Mouse (Mus musculus) MEL (cell line): ENCODE data around the gene Phf11d. TPM values are rescaled to one million over a fixed set of nuclear protein-coding genes. Genes with fewer than 3 reads are reported as not detected.
"Not testable (repeated sequence)": the region's sequence is repeated elsewhere in the genome, so short reads cannot be mapped to it uniquely, and the experiment has no call there.

Source experiments
- DNase-seq: peaks from one replicate; pipeline ENCODE4 v3.0.0; 2011; ENCODE audit warnings: low read depth, low spot score
- H3K27ac ChIP-seq: 2 replicates; pipeline ENCODE4 v1.5.1; 2012; ENCODE audit warnings: low read depth, mild to moderate bottlenecking, control low read depth, low read length, moderate library complexity; ENCODE audit not compliant: control insufficient read depth
- H3K27me3 ChIP-seq, 2 experiments: fragments of 150-350 bp in 1 of 2; sonication (generic) in 1 of 2; 2 replicates each; pipeline ENCODE4 v1.6.1; 2012; ENCODE audit warnings: low read length in 2 of 2, mild to moderate bottlenecking in 2 of 2, improper control_type of control experiment in 1 of 2, moderate library complexity in 1 of 2; ENCODE audit not compliant: insufficient read depth in 2 of 2, control insufficient read depth in 1 of 2
- H3K36me3 ChIP-seq, 2 experiments: 2 replicates each; pipeline ENCODE4 v1.6.1; 2012 to 2014; ENCODE audit warnings: low read length in 2 of 2, improper control_type of control experiment in 1 of 2, inconsistent platforms in 1 of 2, mild to moderate bottlenecking in 1 of 2; ENCODE audit not compliant: insufficient read depth in 2 of 2, control insufficient read depth in 1 of 2
- H3K4me1 ChIP-seq, 2 experiments: fragments of 150-350 bp in 1 of 2; sonication (generic) in 1 of 2; 2 replicates each; pipeline ENCODE4 v1.6.1; 2012; ENCODE audit warnings: low read length in 2 of 2, improper control_type of control experiment in 1 of 2, mild to moderate bottlenecking in 1 of 2; ENCODE audit not compliant: insufficient read depth in 2 of 2, control insufficient read depth in 1 of 2
- H3K4me3 ChIP-seq, 2 experiments: fragments of 150-350 bp in 1 of 2; sonication (generic) in 1 of 2; 2 replicates each; pipeline ENCODE4 v1.5.1; 2012; ENCODE audit warnings: low read depth in 2 of 2, low read length in 2 of 2, mild to moderate bottlenecking in 2 of 2, moderate library complexity in 2 of 2, control low read depth in 1 of 2, improper control_type of control experiment in 1 of 2; ENCODE audit not compliant: control insufficient read depth in 1 of 2, insufficient read depth in 1 of 2
- H3K79me2 ChIP-seq: 2 replicates; pipeline ENCODE4 v1.6.1; 2012; ENCODE audit warnings: mild to moderate bottlenecking, low read length, moderate library complexity; ENCODE audit not compliant: control insufficient read depth, poor library complexity, insufficient read depth
- H3K9ac ChIP-seq: 2 replicates; pipeline ENCODE4 v1.6.1; 2012; ENCODE audit warnings: low read depth, mild to moderate bottlenecking, control low read depth, low read length, moderate library complexity; ENCODE audit not compliant: control insufficient read depth, poor library complexity, severe bottlenecking
- H3K9me3 ChIP-seq: fragments of 150-350 bp; sonication (generic); replicated peaks from 2 replicates; pipeline ENCODE4 v1.6.1; 2012; ENCODE audit warnings: mild to moderate bottlenecking, low read length, improper control_type of control experiment, moderate library complexity; ENCODE audit not compliant: insufficient read depth
- CTCF ChIP-seq, 3 experiments: IDR thresholded peaks in 2 of 3; conservative IDR thresholded peaks in 1 of 3; 2 replicates each; pipeline ENCODE4 v1.5.1; 2011 to 2012; ENCODE audit warnings: low read length in 3 of 3, low read depth in 2 of 3, mild to moderate bottlenecking in 2 of 3, improper control_type of control experiment in 1 of 3, inconsistent platforms in 1 of 3, mixed read lengths in 1 of 3, moderate library complexity in 1 of 3; ENCODE audit not compliant: control insufficient read depth in 1 of 3, insufficient read depth in 1 of 3, poor library complexity in 1 of 3, severe bottlenecking in 1 of 3
- NELFE ChIP-seq: IDR thresholded peaks from 2 replicates; pipeline ENCODE4 v1.6.1; 2011; ENCODE audit warnings: low read depth, low read length, improper control_type of control experiment
- RAD21 ChIP-seq: IDR thresholded peaks from 2 replicates; pipeline ENCODE4 v1.6.1; 2011; ENCODE audit warnings: mild to moderate bottlenecking, low read depth, low read length, improper control_type of control experiment
- RCOR1 ChIP-seq: IDR thresholded peaks from 2 replicates; pipeline ENCODE4 v1.6.1; 2012; ENCODE audit warnings: low read depth, mild to moderate bottlenecking, inconsistent platforms, low read length, improper control_type of control experiment
- SMC3 ChIP-seq: IDR thresholded peaks from 2 replicates; pipeline ENCODE4 v1.6.1; 2011; ENCODE audit warnings: low read depth, low read length, improper control_type of control experiment
- polyA plus RNA-seq, 2 experiments: library from polyadenylated mRNA; stranded (reverse) in 1 of 2; unstranded in 1 of 2; fragments of >175 nt in 1 of 2; fragments of >200 nt in 1 of 2; gene quantifications; 2 replicates each; pipeline versions ENCODE4 v1.2.1 to v1.2.4; 2012; ENCODE audit warnings: low replicate concordance in 2 of 2, low read depth in 1 of 2; ENCODE audit not compliant: insufficient read length in 2 of 2, insufficient read depth in 1 of 2, missing spikeins in 1 of 2
- total RNA-seq: library from RNA; depleted of rRNA; stranded (reverse); fragments of 300-350 nt; gene quantifications from 2 replicates; pipeline ENCODE4 v1.2.3, GENCODE M21; 2012; rRNA removed

Phf11d gene
- total and polyA plus RNA-seq, 3 experiments = 5.6 to 19.5 TPM; not detected in 1

DNA sequence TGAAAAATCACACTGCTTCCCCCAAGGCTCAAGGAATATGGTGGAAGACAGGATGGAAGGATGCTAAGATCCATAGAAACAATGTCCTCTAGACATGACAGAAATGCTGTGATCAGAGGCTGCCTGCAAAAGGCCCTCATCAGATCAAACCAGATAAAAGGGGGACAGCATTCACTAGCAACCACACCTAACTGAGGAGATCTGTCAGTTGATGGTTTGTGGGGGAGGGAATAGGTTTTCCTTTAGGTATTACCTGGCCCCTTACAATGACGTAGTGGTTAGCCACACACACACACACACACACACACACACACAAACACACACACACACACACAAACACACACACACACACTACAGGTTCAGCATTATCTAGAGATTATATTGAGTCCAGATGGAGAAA, 25.7 kb downstream of the Phf11d start:
- Histone ChIP-seq H3K4me1 (no peaks in the 10 kb centered on the region), H3K27ac (no peak overlapping the region)
- TF ChIP-seq RCOR1 = no peak
- no peak for TF ChIP-seq NELFE
- TF ChIP-seq, all 39 proteins: peak for 0
- Histone ChIP-seq H3K9me3 (no peaks in the 10 kb centered on the region), H3K9ac (no peak overlapping the region), H3K27me3 (no peaks in the 10 kb centered on the region), H3K36me3 (no peaks in the 10 kb centered on the region), H3K79me2 (no peaks in the 10 kb centered on the region), H3K4me3 (no peak overlapping the region)
- no peak for DNase-seq

DNA sequence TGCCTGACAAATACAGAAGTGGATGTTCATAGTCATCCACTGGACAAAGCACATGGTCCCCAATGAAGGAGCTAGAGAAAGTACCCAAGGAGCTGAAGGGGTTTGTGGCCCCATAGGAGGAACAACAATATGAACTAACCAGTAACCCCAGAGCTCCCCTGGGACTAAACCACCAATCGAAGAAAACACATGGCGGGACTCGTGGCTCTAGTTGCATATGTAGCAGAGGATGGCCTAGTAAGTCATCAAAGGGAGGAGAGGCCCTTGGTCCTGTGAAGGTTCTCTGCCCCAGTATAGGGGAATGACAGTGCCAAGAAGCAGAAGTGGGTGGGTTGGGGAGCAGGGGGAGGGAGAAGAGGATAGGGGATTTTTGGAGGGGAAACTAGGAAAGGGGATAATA, 29.2 kb downstream of the Phf11d start:
- H3K79me2 ChIP-seq, DNase-seq, H3K27ac ChIP-seq, H3K9me3 ChIP-seq, H3K4me1 ChIP-seq, H3K36me3 ChIP-seq, H3K4me3 ChIP-seq, H3K27me3 ChIP-seq, H3K9ac ChIP-seq: not testable (repeated sequence)

DNA sequence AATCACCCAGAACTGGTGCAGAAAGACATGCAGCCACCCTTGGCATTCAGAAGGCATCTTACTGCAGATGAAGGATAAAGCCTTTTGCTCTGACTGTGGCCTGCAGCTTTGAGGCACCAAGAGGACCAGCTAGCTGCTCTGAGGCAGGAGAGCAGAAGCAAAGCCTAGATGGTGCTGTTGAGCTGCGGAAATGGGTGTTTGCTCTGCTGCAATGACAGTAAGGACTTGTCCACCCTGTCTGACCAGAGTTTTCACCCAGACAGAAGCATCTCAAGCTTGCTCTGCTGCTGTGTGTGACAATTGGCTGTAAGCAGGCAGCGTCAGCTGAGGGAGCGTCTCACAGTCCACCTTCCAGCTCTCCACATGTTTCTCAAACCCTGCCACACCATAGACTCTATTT, 34.8 kb downstream of the Phf11d start:
- peak; percentile 12 for DNase-seq
- H3K36me3 ChIP-seq = not testable (repeated sequence)
- peak; percentile 43 for TF ChIP-seq RAD21
- peak in 2 of 3 experiments; percentile 24 to 36; a peak in 2 of 6 replicates for TF ChIP-seq CTCF (IDR thresholded peaks at IDR 0.05 in 2 of 3, conservative IDR thresholded peaks at IDR 0.05 in 1 of 3; ENCODE audit: control insufficient read depth in 1 of 3, insufficient read depth in 1 of 3, low read depth in 2 of 3, low read length in 3 of 3, poor library complexity in 1 of 3, severe bottlenecking in 1 of 3)
- TF ChIP-seq SMC3 = peak; percentile 29
- TF ChIP-seq, all 39 proteins: peak for 3; not testable (repeated sequence) for 36
- H3K79me2 ChIP-seq, H3K4me3 ChIP-seq, H3K27me3 ChIP-seq, H3K9me3 ChIP-seq, H3K9ac ChIP-seq, H3K4me1 ChIP-seq, H3K27ac ChIP-seq: not testable (repeated sequence)

DNA sequence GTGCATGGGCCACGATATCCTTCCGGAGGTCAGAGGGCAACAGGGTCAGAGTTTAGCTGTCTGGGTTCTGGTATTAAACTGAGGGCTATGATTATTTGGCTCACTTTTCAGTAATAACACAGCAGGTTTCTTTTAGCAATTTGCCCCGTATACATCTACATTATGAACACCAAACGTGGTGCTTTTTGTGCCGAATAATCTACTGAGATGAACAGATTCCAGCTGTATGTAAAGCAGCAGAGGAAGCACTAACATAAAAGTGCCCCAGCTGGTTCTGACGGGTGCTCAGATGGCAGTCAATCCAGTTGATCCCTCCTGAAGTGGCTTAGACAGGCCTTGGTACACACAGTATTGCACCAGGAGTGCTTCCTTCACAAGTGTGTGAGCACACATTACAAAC, 45.3 kb downstream of the Phf11d start:
- H3K9me3 ChIP-seq, H3K36me3 ChIP-seq, H3K79me2 ChIP-seq, H3K9ac ChIP-seq, H3K4me1 ChIP-seq, H3K4me3 ChIP-seq, H3K27me3 ChIP-seq, H3K27ac ChIP-seq, DNase-seq: not testable (repeated sequence)

DNA sequence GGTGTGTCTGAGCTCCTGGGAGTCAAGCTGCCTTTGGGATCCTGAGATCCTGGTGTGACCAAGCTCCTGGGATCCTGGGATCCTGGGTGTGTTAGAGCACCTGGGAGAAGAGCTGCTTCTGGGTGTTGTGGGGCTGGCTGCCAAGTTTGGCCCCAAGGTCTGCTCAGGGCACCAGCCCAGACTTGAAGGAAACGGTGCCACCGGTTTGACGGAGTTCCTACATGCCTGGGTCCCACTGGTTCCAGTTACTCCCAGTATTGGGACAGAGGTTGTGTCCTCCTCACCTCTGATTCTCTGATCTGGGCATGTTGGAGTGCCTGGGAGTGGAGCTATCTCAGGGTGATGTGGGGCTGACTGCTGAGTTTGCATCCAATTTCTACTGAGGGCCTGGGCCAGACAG, 46.2 kb downstream of the Phf11d start:
- not testable (repeated sequence) for H3K9ac ChIP-seq, H3K4me1 ChIP-seq, H3K9me3 ChIP-seq, DNase-seq, H3K79me2 ChIP-seq, H3K27me3 ChIP-seq, H3K36me3 ChIP-seq, H3K27ac ChIP-seq, H3K4me3 ChIP-seq

Other genes with a start within 250 kb of the Phf11d start
- gene 1700129C05Rik, start 222.6 kb downstream of the Phf11d start, total RNA-seq = not detected in 2 replicates
- gene 1700129C05Rik, start 222.6 kb downstream of the Phf11d start, polyA plus RNA-seq = not detected
- gene Gm5142, start 186.7 kb downstream of the Phf11d start, total RNA-seq = not detected in 2 replicates
- not detected for gene Gm5142, start 186.7 kb downstream of the Phf11d start, polyA plus RNA-seq
- 4.4 and 4.5 TPM in 2 replicates for gene Rcbtb1, start 164.3 kb downstream of the Phf11d start, total RNA-seq
- gene Rcbtb1, start 164.3 kb downstream of the Phf11d start, polyA plus RNA-seq = 1 to 10 TPM in 1 of 2 experiments, not detected in 1; 6.7 TPM
- gene Gm6904, start 105.3 kb downstream of the Phf11d start, total RNA-seq = not detected in 2 replicates
- gene Gm6904, start 105.3 kb downstream of the Phf11d start, polyA plus RNA-seq = not detected
- not detected in 2 replicates for gene Phf11a, start 67.9 kb downstream of the Phf11d start, total RNA-seq
- under 1 TPM in 1 of 2 experiments, not detected in 1; 0.25 TPM for gene Phf11a, start 67.9 kb downstream of the Phf11d start, polyA plus RNA-seq
- gene Phf11b, start 24.1 kb downstream of the Phf11d start, total RNA-seq = not detected in 2 replicates
- under 1 TPM in 1 of 2 experiments, not detected in 1; 0.35 TPM for gene Phf11b, start 24.1 kb downstream of the Phf11d start, polyA plus RNA-seq
- 0.92 and 1.0 TPM in 2 replicates for gene Phf11c, start 29.9 kb upstream of the Phf11d start, total RNA-seq
- gene Phf11c, start 29.9 kb upstream of the Phf11d start, polyA plus RNA-seq = 1 to 10 TPM in 1 of 2 experiments, not detected in 1; 1.2 TPM
- 18.3 and 20.2 TPM in 2 replicates for gene Setdb2, start 75.4 kb upstream of the Phf11d start, total RNA-seq
- 10 to 100 TPM in 1 of 2 experiments, not detected in 1; 10.8 TPM for gene Setdb2, start 75.4 kb upstream of the Phf11d start, polyA plus RNA-seq
- 22.6 and 24.2 TPM in 2 replicates for gene Cab39l, start 75.5 kb upstream of the Phf11d start, total RNA-seq
- gene Cab39l, start 75.5 kb upstream of the Phf11d start, polyA plus RNA-seq = 10 to 100 TPM in 1 of 2 experiments, not detected in 1; 34.0 TPM
- gene Cdadc1, start 232.5 kb upstream of the Phf11d start, total RNA-seq = 13.0 and 16.4 TPM in 2 replicates
- gene Cdadc1, start 232.5 kb upstream of the Phf11d start, polyA plus RNA-seq = 10 to 100 TPM in 1 of 2 experiments, not detected in 1; 23.8 TPM